Mouse (Mus musculus) gastrocnemius, adult 2 months (tissue): ENCODE results near the gene Gnai2. TPM values are rescaled to one million over a fixed set of nuclear protein-coding genes. Genes with fewer than 3 reads are reported as not detected.
A peak's percentile ranks its signal among the peaks of the same experiment; 100 is the strongest.

Source experiments
- DNase-seq: peaks from one replicate; pipeline ENCODE4 v3.0.0; 2022
- H3K27ac ChIP-seq: fragments of 200-600 bp; 2 replicates; pipeline ENCODE4 v1.8.1; 2022; ENCODE audit warnings: mild to moderate bottlenecking
- H3K4me3 ChIP-seq: fragments of 200-600 bp; 2 replicates; pipeline ENCODE4 v1.8.1; 2022; ENCODE audit warnings: mild to moderate bottlenecking, moderate library complexity
- CTCF ChIP-seq: fragments of 200-600 bp; IDR thresholded peaks from 2 replicates; pipeline ENCODE4 v1.8.1; 2022; ENCODE audit warnings: antibody characterized with exemption, mild to moderate bottlenecking, moderate library complexity
- intact Hi-C: fragments of 180-260 bp; cut with DNase I; formaldehyde crosslinking; loops from one replicate; pipeline ENCODE4 v1.15.1; 2025
- total RNA-seq, 2 experiments: library from RNA; stranded (reverse); gene quantifications; 2 replicates each; pipeline ENCODE4 v1.2.3; 2021

Gene Gnai2
- total RNA-seq, 2 experiments from 2014 or later, result 59.9 to 77.7 TPM

DNA sequence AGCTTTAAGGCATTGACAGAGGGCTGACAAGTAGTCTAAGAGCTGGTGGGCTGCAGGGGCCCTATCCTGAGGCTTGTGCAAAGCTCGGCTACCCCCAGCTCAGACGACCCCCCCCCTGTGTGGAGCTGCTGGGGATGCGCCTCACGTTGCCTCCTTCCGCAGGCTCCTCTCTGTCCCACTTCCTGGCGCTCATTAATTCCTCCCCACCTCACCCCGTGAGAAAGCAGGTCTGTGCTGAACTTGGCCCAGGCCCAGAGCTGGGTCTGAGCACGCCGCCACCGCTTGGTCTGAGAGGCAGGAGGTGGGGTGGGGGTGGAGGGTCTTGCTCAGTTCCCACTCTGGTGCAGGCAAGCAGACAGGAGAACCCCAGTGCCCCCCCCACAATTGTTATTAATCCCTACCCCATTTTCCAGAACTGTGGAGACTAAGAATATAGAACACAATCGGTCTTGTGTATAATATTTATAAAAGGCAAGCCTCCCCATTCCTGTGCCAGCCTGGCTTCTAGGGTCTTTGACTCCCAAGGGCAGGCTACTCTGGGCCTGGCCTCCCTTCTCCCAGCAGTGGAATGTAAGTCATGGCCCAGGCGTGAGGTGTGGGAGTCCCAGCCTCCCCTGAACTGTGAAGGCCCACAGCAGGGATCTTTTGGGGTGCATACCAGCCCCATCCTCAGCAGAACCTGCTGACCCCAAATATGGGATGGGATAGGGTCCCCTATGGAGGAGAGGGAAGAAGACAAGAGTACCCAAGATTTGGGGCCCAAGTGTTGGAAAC is 15.7 kb upstream of the Gnai2 start:
- no peak for TF ChIP-seq CTCF
- no peak overlapping the region for H3K4me3 ChIP-seq
- no peak overlapping the region for H3K27ac ChIP-seq
- intact Hi-C loops, result no loop called here
- peak; percentile 24 for DNase-seq

- intact Hi-C loops, result no loop called here
- H3K27ac ChIP-seq, result no peak overlapping the region
- no peak for TF ChIP-seq CTCF
These were observed 15.1 kb upstream of the Gnai2 start for GRCm38 (mm10) chr9:107650225-107650624.

GRCm38 (mm10) chr9:107648767-107649166 is 13.6 kb upstream of the Gnai2 start:
- Histone ChIP-seq H3K4me3 (no peak overlapping the region), H3K27ac (no peak overlapping the region)
- peak; percentile 15 for DNase-seq
- intact Hi-C loops, result no loop called here
- no peak for TF ChIP-seq CTCF

More at GRCm38 (mm10) chr9:107650225-107650624, 15.1 kb upstream of the Gnai2 start:
- peak; percentile 18 for DNase-seq
- H3K4me3 ChIP-seq, result no peak overlapping the region

DNA sequence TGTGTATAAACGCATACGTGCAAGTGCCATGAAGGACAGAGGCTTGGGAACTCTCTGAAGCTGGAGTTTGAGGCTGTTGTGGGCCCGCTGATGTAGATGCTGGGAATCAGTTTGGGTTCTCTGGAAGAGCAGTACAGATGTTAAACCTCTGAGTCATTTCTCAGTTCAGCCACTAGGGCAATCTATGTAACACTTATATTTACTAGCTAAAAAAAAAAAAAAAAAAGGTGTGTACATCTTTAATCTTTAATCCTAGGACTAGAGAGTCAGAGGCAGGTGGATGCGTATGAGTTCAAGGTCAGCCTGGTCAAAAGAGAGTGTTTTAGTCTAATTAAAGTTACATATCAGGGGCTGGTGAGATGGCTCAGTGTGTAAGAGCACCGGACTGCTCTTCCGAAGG is 11.8 kb upstream of the Gnai2 start:
- no peak overlapping the region for H3K27ac ChIP-seq
- DNase-seq, result no peak
- intact Hi-C loops, result no loop called here
- H3K4me3 ChIP-seq, result no peak overlapping the region
- TF ChIP-seq CTCF, result no peak; the same call in 1 of the 2 replicates

- H3K4me3 ChIP-seq, result no peak overlapping the region
- TF ChIP-seq CTCF, result peak; percentile 97
- H3K27ac ChIP-seq, result no peak overlapping the region
- intact Hi-C loops, result loop anchor here (1.0 kb wide), 1 partner anchor 31 kb away; no protein-coding TSS in a partner anchor
- DNase-seq, result peak; percentile 84
These were observed 10.4 kb upstream of the Gnai2 start for GRCm38 (mm10) chr9:107645577-107645976.

- DNase-seq, result no peak
- Histone ChIP-seq H3K27ac (peak overlapping the region; percentile 88; the same call in 1 of the 2 replicates), H3K4me3 (peak overlapping the region; percentile 76)
- intact Hi-C loops, result loop anchor here (1.0 kb wide), 1 partner anchor 31 kb away; no protein-coding TSS in a partner anchor
- TF ChIP-seq CTCF, result no peak
These were observed 10.0 kb upstream of the Gnai2 start for GRCm38 (mm10) chr9:107645153-107645510.

DNA sequence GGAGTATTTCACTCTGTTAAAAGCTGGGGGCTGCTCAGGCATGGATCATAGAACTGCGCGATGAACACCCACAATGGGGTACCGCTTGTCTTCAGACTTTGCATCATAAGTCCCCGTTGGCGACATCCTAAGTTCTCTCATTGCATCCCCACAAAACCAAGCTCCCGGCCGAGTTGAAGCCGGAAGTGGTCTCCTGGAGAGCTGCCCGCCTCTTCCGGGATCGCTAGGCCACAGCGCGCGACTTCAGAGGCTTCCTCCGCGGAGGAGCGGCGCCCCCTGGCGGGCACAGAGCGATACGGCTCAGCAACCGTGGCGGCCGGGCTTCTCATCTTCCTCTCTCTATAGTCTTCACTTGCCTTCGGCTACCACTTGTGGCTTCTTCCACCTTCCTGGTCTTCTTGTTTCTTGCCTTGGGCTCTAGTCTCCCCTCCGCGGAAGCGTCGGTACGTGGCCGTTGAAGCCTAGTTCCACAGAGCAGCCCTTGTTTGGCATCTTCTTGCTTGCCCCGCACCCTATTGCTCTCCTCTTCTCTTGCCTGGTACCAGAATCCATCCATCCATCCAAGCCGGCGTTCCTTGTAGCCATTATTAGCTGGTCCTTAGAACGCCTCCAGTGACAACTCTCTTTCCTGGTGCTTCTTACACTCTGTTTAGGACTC is 9.5 kb upstream of the Gnai2 start:
- TF ChIP-seq CTCF, result no peak; the same call in 1 of the 2 replicates
- peak overlapping the region; percentile 88 for H3K27ac ChIP-seq
- peak; percentile 95 for DNase-seq
- intact Hi-C loops, result loop anchor here (1.0 to 5.0 kb wide), 4 partner anchors 18 to 93 kb away; no protein-coding TSS in a partner anchor
- peak overlapping the region; percentile 76 for H3K4me3 ChIP-seq

GRCm38 (mm10) chr9:107643544-107644214 is 8.5 kb upstream of the Gnai2 start:
- TF ChIP-seq CTCF, result no peak
- H3K4me3 ChIP-seq, result peak overlapping the region; percentile 76
- no peak for DNase-seq
- H3K27ac ChIP-seq, result peak overlapping the region; percentile 88
- intact Hi-C loops, result loop anchor here (1.0 to 5.0 kb wide), 3 partner anchors 17 to 94 kb away; no protein-coding TSS in a partner anchor

GRCm38 (mm10) chr9:107641666-107642065 is 6.5 kb upstream of the Gnai2 start:
- Histone ChIP-seq H3K4me3 (no peak overlapping the region), H3K27ac (peak overlapping the region; percentile 29)
- intact Hi-C loops, result loop anchor here (5.0 kb wide), 1 partner anchor 96 kb away; no protein-coding TSS in a partner anchor
- no peak for TF ChIP-seq CTCF
- no peak for DNase-seq

GRCm38 (mm10) chr9:107640257-107640772 is 5.1 kb upstream of the Gnai2 start:
- no peak for DNase-seq
- no peak for TF ChIP-seq CTCF
- intact Hi-C loops, result loop anchor here (5.0 kb wide), 1 partner anchor 97 kb away; no protein-coding TSS in a partner anchor
- H3K27ac ChIP-seq, result peak overlapping the region; percentile 56
- H3K4me3 ChIP-seq, result no peak overlapping the region

DNA sequence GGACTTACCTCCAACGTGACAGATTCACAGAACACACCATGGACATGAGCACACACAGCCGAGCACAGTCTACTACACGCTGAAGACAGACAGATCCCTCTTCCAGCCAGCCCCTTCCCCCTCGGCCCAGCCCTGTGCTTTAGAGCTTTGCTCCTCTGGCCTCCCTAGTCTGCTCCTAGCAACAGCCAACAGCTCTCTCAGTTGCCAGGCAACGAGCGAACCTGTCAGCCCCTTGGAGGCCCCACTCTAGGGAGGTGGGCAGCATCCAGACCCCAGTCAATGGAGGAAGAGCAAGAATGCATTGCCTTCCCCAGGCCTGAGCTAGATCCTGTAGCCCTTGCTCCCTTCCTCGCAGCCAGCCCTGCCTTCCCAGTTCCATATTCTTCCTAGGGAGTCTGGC is 1.9 kb upstream of the Gnai2 start:
- intact Hi-C loops, result no loop called here
- no peak for DNase-seq
- Histone ChIP-seq H3K27ac (no peak overlapping the region), H3K4me3 (no peak overlapping the region)
- TF ChIP-seq CTCF, result no peak
